Mouse (Mus musculus): ENCODE data around the gene Ublcp1.
A peak's percentile ranks its signal among the peaks of the same experiment; 100 is the strongest.
"Not testable (repeated sequence)": the region's sequence is repeated elsewhere in the genome, so short reads cannot be mapped to it uniquely, and the experiment has no call there.

Gene Ublcp1

DNA sequence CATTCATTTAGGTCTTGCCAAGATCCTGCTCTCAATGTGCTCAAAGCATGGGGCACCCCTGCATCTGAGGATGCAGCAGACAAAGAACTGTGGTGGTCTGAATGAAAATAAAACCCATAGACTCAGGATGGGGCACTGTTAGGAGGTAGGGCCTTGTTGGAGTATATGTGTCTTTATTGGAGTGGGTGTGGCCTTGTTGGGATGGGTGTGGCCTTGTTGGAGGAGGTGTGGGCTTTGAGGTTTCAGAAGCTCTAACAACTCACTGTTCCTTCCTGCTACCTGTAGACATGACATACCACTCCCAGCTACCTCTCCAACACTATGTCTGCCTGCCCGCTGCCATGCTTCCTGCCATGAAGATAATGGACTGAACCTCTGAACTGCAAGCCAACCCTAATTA, 18.8 kb upstream of the Ublcp1 start:
- DNase-seq = no peak

DNA sequence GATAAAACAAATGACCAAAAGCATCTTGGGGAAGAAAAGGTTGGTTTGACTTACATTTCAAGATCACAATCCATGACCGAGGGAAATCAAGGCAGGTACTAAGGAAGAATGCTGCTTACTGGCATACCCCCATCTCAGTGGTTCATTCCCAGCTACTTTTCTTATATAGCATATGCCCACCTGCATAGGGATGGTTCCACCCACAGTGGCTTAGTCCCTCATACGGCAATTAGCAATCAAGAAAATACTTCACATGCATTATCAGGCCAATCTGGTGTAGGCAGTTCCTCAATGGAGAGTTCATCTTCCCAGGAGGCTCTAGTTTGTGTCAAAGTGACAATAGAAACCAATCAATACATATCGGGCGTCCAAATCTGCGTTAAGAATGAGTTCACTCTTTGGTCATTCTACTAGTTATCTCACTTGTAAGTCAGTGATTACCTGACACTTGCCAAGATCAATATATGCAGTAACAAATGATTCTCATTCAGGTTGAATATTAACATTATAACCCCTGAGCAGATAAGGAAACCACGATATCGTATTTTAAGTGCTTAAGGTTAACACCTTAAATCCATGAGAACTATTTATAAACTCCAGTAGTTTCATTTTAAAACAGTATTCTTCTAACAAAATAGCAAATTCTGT, 14.9 kb upstream of the Ublcp1 start:
- DNase-seq = no peak

DNA sequence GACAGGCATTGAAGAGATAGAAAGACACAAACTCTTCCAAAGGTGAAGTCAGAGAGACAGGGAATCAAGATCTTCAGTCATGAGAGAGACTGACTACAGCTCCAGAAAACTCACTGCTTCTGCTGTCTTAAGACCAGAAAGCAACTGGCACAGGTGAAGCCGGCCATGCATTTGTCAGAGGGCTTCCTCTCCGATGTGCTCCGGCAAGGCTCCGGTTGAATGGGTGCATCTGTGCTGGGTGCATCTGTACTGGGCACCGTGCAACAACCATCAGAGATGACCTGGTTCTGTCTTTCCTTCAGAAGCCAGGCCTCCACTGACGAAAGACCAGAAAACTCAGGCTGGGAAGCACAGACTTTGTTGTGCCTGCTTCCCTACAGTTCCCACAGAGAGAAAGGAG, 9.9 kb upstream of the Ublcp1 start:
- DNase-seq = no peak

DNA sequence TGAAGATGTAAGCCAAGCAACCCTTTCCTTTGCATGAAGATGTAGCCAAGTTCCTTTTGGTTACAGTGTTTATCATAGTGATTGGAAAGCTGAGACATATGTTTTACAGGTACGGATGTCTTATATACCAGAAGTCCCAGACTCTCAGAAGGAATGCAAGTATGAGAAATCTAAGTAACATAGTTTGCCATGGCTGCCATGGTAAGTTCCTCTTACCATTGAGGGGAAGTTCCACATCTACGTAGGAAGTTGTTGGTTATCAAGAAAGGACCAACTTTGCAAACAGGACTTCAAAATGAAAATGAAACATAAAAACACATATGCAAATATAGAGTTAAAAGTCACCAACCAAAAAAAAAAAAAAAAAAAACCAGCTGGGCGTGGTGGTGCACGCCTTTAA, 8.1 kb upstream of the Ublcp1 start:
- DNase-seq = no peak

DNA sequence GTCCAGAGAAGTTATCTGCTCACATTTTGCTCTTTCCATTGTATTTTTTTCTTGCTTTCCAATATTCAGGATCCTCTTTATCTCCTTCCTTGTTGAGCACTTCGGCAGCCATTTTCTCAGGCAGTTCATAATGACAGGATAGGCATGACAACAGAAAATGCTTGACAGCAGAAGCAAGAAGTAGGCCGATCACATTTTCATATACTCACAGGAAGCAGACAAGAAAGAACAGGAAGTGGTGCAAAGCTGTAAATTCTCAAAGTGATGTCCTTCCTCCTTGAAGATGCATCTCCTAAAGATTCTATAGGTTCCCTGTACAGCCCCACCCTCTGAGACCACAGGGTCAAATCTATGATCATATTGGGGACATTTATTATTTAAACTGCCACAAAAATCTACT, 6.1 kb upstream of the Ublcp1 start:
- DNase-seq = no peak

DNA sequence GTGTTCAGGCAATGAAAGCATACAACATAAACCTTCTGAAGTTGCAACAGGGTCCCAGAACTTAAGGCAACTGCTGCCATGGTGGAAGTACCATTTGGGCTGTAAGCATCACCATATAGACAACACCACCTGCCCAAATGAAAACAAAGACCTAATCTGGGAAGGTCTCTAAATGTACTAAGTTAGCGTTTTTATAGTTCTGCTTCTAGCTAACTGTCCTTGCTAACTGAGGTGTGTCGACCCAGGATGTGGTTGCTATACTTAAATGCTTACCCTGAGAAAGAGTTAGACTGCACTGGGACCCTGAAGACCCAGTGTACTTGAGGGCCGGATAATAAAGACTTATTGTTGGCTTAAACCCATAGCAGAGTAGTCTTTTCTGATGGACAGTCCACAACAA, 5.2 kb upstream of the Ublcp1 start:
- DNase-seq = no peak

DNA sequence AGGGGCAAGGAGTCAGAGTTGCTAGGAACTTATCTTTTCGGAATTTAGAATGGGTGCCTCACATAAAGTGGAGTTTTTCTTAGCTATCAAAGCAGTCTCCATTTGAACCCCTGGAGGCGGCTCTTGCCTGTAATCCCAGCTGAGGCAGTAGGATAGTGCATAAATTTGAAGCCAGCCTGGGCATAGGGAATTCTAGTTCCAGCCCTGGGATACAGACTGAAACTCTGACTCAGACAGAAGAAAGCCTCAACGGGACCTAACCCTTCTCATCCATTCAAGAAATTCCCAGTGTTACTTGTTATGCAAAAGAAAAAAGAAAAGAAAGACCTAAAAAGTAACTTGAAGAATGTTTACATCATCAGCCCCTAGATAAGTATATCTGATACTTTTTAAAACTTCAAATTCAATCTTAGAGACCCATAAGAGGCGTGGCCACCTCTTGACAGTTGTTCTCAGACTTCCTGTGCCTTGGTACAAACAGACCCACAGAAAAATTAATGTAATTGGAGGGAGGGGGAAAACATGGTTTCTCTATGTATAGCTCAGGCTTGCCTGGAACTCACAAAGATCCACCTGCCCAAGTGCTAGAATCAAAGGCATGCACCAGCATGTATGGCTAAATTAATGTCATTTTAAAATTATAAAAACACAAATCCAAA, 1.2 kb upstream of the Ublcp1 start:
- no peak for DNase-seq

DNA sequence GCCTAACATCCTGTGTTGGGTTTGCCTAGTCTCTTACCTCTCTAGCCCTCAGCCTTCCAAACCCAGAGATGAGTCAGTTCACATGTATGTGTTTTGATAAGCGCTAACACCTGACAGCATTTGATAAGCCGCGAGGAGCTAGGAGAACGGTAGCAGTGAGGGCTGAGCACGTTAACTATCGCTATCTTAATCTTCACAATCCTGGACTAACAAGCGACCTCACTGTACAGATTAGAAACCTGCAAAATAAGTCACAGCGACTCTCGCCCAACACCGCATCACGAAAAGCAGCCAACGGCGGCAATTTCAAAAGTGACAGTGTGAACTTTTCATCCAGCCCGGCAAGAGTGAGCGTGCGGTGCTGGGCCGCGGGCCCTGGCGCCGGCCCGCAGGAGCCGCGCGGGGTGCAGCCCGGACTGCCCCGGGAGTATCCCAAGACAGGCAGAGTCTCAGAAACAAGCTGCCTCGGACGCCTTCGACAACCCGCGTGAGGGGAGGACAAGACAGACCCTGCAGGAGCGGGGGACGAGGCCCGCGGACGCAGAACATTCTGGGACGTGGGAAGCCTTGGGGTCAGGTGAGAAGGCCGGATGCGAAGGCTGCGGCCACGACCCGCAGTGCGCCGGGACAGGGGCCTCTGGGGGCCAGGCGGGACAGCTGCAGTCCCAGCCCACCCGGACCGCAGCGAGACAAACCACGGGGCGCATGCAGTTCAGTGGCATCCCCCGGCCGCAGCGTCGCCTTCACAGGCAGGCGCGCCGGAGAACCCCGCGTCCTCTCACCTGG, 459 bp downstream of the Ublcp1 start:
- no peak for DNase-seq

DNA sequence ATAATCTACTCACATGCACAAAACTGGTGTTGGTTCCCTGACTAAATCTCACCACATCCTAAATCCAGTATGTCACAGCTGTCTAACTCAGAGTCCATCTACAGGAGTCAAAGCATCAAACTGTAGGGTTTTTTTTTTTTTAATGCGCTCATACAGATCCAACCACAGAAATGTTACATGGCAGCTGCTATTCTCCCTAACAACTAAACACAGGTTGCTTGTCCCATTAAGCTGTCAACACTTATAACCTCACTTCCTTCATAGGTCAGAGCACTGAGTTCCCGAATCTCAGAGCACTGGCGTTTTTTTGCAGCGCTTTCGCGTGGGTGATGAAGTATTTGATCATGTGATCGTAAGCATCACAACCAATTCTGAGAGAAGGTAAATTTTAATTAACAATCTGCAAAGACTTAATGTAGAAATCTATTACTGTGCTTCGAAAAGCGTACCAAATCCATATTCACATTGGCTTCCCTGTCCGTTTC, 1.9 kb downstream of the Ublcp1 start:
- DNase-seq = no peak

DNA sequence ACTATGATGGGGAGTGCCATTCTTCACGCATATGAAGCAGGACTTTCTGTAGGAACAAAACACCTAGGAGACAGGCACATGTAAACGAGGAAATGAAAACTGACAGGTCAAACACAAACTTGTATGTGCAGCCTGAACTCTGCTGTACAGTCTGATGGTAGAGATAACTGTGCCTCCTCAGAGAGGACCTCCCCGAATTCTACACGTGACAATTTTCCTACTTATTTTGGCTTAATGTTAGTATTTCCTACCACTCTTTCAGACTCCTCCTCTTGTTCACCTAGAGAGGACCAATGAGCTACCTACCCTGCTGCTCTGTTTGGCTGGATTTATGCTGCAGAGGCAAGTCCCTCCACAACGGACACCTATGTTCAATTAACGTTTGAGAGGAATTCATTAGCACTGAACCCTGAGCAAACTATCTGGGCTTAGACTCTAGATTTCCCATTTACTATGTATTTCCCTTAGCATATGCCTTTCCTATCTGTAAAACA, 3.3 kb downstream of the Ublcp1 start:
- no peak for DNase-seq

DNA sequence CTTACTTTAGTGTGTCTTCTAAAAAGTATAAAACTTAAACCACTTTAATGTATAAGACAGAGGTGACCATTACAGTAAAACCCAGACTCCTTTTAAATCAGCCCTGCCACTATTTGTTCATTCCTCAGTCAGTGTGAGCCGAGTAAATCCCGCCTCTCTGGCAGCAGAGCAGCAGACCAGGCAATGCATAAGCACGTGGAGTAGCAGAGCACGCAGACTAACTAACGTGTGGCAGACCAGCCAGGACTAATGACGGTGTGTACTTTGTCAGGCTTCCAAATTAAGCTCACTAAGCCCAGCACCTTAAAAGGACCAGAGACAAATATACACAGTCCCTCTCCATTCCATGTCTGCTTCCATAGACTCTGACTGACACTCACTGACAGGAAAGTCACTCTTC, 8.8 kb downstream of the Ublcp1 start:
- no peak for DNase-seq

DNA sequence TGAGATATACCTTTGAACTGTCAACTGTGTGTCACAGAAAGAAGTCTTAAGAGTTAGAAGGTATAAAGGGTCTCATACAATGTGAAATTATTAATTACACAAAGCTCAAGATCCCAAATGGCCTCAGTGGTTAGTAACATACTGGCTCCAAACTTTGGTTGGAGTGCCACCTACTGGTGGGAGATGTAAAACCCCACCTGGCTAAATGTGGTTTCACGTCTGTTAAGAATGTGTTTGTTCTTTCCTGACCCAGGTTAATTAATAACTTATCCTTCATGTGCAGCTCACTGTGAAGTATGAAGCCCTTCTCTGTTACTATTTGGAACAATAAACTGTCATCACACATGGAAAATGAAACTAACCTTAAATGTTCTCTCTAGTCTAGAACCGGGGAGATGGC, 16.9 kb downstream of the Ublcp1 start:
- DNase-seq = peak; percentile 61

DNA sequence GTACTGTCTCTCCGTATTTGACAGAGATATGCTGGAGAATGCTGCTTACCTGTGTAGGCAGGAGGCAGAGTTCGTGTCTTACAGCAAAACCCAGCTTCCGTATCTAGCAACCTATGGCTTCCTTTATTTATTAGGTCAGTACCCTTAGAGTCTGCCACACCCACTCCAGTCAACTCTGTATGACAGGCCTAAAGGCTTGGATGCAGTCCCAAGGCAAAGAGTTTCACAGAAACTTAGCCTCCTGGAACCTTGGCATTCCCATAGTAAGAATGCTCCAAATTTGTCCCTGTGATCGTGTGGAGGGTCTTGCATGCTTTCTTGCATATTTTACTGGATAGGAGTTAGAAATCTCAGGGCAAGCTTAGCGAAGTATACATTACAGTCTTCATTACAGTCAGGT, 18.3 kb downstream of the Ublcp1 start:
- not testable (repeated sequence) for DNase-seq

DNA sequence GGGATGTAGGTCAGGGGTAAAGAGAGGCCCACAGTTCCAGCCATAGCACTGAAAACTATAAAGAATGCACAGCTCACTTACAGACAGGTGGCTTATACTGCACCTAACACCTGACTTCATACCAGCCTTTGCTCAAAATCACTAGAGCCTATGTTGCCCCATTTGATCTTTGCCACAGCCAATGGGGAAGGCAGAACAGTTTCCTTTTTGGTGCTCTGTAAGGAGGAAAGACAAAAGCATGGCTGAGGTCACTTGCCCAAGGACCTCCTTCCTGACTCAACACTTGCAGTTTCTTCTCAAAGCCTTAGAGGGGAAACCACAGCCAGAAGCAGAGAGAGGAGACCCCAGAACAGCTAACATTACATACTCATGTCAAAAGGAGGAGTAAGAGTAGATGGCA, 19.3 kb downstream of the Ublcp1 start:
- no peak for DNase-seq

DNA sequence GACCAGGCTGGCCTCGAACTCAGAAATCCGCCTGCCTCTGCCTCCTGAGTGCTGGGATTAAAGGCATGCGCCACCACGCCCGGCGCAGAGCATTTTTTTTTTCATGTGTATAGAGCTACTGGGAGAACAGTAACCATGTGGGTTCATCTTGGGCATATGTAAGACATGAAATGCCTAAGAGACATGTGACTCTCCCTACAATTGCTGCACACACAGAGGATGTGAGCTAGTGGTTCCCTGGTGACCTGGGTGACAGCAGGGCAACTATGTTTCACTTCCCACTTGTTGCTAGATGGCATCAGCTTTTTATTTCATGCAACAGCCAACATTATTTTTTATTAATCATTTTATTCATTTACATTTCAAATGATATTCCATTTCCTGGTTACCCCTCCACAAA, 32.5 kb downstream of the Ublcp1 start:
- DNase-seq = no peak

DNA sequence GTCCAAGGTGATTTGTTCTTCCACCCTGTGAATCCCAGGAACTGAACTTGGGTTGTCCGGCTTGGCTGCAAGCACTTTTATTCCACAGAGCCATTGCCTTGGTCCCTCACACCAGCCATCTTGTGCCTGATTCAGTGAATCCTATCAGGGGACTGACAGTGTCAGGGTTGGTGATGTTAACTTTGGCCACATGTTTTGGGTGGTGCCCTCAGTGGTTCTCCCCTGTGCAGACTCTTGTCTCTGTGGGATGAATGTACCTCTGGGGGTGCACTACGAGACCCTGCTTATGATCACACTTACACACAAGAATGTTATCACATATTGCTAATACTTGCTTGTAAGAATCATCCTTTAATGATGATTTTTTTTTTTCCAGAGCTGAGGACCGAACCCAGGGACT, 40.3 kb downstream of the Ublcp1 start:
- DNase-seq = no peak

DNA sequence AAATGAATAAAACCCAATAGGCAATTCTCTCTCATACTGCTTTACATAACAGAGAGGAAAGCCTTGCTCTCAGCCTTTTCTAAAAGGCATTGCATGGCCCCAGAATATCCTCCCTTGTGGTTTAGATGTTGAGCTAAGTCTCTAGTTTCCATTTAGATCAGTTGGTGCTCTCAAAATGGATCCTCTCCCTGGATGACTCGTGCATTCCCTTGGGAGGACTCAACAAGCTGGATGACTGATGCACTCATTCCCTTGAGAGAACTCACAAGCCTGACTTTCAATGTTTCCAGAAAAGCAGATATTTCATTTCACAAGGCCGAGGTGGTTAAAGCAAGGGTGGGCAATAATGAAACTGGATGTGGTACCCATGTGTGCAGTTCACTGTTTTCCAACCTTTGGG, 42.3 kb downstream of the Ublcp1 start:
- no peak for DNase-seq

DNA sequence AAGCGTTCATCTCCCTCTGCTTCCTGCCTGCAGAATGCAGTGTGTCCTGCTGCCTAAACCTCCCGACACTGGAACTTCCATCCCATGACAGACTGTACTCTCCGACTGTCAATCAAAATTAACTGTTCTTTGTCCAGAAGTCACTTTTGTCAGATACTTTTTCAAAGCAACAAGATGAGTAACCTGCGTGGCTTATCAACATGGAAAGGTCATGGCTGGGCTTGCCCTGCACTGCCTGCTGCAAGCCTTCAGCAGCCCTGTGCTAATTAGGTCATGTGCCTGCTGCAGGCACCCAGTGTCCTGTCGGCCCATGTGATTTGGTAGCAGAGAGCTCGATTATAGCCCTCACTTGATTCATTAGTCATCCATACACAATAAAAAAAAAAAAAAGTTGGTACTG, 44.7 kb downstream of the Ublcp1 start:
- no peak for DNase-seq

DNA sequence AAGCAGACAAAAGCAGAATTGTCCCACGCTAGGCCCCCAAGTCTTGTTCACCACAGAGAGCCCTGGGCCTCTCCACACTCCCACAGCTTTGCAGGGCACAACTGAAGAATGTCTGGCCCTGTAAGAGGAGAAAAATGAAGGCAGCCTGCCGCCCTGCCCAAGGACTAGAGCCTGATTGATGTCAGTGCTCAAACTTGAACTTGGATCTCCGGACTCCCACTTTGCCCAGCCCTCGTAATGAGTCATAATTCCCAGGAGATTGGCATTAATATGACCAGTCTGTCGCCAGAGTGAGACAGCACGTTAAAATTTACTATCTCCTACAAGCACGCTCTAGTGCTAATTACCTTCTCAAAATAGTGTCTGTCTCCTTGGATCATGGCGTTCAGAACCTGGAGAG, 45.3 kb downstream of the Ublcp1 start:
- DNase-seq = no peak

DNA sequence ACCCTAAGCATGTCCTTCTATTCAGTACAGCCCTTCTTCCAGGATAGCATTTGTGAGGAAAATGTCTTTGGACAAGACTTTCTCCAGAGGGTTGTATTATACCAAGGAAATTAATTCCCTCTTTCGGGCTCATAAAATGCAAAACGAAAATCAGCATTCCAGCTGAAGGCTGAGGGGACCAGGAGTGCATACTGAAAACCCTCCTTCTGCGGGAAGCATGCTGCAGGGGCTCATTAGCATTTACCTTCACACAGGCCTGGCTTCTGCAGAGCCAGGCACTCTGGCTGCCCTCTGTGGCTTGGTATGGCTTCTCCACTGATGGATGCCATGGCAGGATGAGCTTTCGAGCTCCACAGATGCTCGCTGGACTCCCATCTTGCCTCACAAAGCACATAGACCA, 46.3 kb downstream of the Ublcp1 start:
- DNase-seq = no peak

DNA sequence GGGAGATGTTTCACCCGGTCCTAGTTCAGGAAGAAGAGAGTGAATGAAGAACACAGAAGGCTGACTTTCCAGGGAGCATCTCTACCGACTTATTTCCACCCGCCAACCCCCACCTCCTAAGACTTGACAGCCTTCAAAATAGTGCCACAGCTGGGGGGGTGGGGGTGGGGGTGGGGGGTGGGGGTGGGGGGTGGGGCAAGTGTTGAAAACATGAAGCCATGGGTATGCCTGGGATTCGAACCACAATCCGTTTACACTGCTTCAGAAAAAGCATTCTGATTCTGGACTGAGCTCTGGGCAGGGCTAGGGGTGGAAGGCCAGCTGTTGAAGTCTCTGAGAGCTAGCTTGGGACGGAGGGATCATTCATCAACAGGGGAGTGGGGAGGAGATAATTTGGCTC, 47.0 kb downstream of the Ublcp1 start:
- DNase-seq = no peak

DNA sequence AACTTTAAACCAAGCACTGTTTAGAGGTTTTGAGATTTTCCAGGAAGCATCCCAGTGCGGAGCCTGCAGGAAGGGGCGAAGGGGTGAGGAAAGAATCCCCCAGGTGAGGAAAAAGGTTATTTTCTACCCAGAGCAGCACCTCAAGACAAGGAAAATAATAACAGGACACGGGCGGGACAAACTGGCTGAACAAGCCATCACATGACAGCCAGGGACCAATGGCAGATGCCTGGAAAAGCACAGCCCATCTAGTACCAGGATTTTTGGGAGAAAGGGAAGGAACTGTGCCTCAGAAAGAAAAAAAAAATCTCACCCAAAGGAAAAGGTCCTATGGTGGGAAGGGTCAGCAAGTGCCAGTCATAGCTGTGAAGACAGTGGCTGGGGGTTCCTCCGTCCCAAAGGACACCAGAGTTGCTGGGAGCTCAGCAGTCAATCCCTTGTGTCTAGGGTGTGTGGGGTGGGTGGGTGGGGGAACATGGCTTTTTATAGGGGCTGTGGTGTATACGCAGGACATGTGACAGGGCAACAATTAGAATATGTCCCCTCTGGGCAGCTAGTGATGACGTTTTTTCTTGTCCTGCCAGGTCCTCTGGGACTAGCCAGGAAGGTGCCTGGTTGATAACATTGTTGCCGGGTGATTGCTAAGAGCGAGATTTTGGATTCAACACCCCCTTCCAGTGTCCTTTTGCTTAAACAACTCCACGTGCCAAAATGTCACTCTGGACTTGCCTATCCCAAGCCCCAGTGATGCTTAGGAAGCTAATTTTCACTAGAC, 47.8 kb downstream of the Ublcp1 start:
- DNase-seq = no peak

DNA sequence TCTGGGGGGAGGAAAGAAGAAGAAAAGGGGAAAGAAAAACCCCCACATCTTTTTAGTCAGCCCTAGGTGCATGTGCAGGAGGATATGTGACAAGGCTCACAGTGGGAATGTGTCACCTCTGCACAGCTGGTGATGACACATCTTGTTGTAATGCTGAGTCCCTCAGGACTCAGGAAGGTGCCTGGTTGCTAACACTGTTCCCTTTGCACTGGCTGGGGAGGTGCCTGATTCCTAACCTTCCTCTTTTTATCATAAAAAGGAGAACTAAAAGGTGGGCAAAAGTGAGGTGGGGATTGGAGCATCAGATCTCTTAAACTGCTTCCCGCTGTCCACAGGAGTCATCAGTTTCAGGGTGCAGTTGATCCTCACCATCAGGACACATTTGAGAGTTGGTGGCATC, 52.9 kb downstream of the Ublcp1 start:
- no peak for DNase-seq

Measured in right cerebral cortex, postnatal 14 days (tissue).